Mouse (Mus musculus): Measurements from ENCODE around the gene Cd19. TPM values are rescaled to one million over a fixed set of nuclear protein-coding genes. Genes with fewer than 3 reads are reported as not detected.

Cd19 gene
- polyA plus RNA-seq (2015; fragmentation: Nextera tagmentation; extraction: Ambion mirVana), result 0.24 TPM in 1 of 2 replicates, not detected in the other

- Histone ChIP-seq H3K27ac (no peak within 1 kb of the TSS), H3K9me3 (no peaks in the 10 kb centered on the region), H3K4me1 (replicated peaks) (no peaks in the 10 kb centered on the region), H3K4me3 (replicated peaks) (no peak within 1 kb of the TSS), H3K4me2 (replicated peaks) (no peak within 1 kb of the TSS), H3K36me3 (no peaks in the 10 kb centered on the region), H3K9ac (no peak within 1 kb of the TSS), H3K27me3 (replicated peaks) (0 out of 2 replicates have a peak, but pooled peaks cover 5% of the 10 kb centered on the region)
- ATAC-seq, result no peak
- 85% methylated on average over 6 of the region's 6 CpGs for WGBS
Measured at GRCm38 (mm10) chr7:126414725-126415124, at the start of gene Cd19. Cd19 (minus strand) TSS chr7:126414889.

GRCm38 (mm10) chr7:126464121-126464520 lies 49.4 kb upstream of the Cd19 start:
- ATAC-seq, result no peak
- no peak overlapping the region for H3K27ac ChIP-seq
- peaks cover 21% of the 10 kb centered on the region for H3K36me3 ChIP-seq
- H3K9me3 ChIP-seq, result no peaks in the 10 kb centered on the region
- 55% methylated on average over 4 of the region's 4 CpGs for WGBS
- H3K4me3 ChIP-seq (replicated peaks), result no peak overlapping the region
- no peak overlapping the region for H3K9ac ChIP-seq
- no peaks in the 10 kb centered on the region for H3K27me3 ChIP-seq (replicated peaks)
- H3K4me2 ChIP-seq (replicated peaks), result no peak overlapping the region
- H3K4me1 ChIP-seq (replicated peaks), result peaks cover 12% of the 10 kb centered on the region; the same call in 1 of the 2 replicates

DNA sequence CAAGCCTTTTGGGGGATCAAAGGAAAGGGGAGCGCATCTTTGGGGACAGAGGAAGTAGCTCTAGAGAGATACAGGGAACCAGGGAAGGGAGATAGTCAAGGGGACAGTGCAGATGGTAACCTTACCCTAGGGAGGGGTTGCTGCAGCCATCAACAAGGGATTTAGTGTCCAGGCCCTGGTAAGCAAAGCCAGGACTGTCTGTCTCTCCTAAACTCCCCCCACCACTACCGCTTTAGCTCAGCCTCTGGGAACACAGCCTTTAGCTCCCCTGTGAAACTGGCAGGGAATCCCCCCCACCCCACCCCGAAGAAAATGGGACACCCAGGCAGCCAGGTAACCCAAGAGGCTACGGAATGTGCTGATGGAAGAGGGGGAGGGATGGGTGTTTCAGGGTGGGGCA lies 48.9 kb upstream of the Cd19 start:
- H3K4me3 ChIP-seq (replicated peaks), result no peak overlapping the region
- H3K27me3 ChIP-seq (replicated peaks), result no peaks in the 10 kb centered on the region
- H3K9me3 ChIP-seq, result no peaks in the 10 kb centered on the region
- 58% methylated on average over 4 of the region's 4 CpGs for WGBS
- H3K4me2 ChIP-seq (replicated peaks), result no peak overlapping the region
- H3K4me1 ChIP-seq (replicated peaks), result peaks cover 12% of the 10 kb centered on the region; the same call in 1 of the 2 replicates
- H3K27ac ChIP-seq, result no peak overlapping the region
- peaks cover 15% of the 10 kb centered on the region for H3K36me3 ChIP-seq
- no peak for ATAC-seq
- no peak overlapping the region for H3K9ac ChIP-seq

- Histone ChIP-seq H3K4me1 (replicated peaks) (peaks cover 15% of the 10 kb centered on the region; the same call in 1 of the 2 replicates), H3K36me3 (peaks cover 10% of the 10 kb centered on the region), H3K4me3 (replicated peaks) (no peak within 1 kb of the TSS), H3K4me2 (replicated peaks) (no peak within 1 kb of the TSS), H3K27ac (no peak within 1 kb of the TSS), H3K9me3 (no peaks in the 10 kb centered on the region), H3K27me3 (replicated peaks) (no peaks in the 10 kb centered on the region), H3K9ac (no peak within 1 kb of the TSS)
- 46% methylated on average over 5 of the region's 5 CpGs for WGBS
- no peak for ATAC-seq
Measured at GRCm38 (mm10) chr7:126463004-126463403, 48.3 kb upstream of the Cd19 start, which contains the start of gene Atp2a1. Atp2a1 (minus strand) TSS chr7:126463108.

DNA sequence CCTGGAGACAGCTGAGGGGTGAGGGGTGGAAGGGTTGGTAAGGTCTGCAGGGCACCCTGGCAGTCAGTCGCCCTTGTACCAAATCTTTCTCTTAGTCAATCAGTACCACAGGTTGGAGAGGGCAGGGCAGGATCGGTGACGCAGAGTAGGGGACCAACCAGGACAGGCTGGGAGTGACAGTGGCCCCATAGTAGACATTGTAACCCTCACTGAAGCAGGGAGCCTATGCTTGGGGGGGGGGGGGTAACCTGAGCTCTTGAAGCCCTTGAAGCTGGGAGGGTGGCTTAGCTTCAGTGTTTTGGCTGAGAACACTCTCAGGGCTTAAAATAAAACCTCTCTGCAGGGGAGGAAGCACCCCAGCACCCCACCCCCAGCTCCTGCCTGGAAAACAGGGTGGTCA lies 46.9 kb upstream of the Cd19 start:
- peaks cover 1% of the 10 kb centered on the region; the same call in 1 of the 2 replicates for H3K36me3 ChIP-seq
- H3K9ac ChIP-seq, result no peak overlapping the region
- H3K4me1 ChIP-seq (replicated peaks), result peaks cover 15% of the 10 kb centered on the region; the same call in 1 of the 2 replicates
- H3K27ac ChIP-seq, result no peak overlapping the region
- no peak overlapping the region for H3K4me2 ChIP-seq (replicated peaks)
- H3K4me3 ChIP-seq (replicated peaks), result no peak overlapping the region
- no peak for ATAC-seq
- no peaks in the 10 kb centered on the region for H3K9me3 ChIP-seq
- WGBS, result 87% methylated on average over 3 of the region's 3 CpGs
- H3K27me3 ChIP-seq (replicated peaks), result no peaks in the 10 kb centered on the region

- 47% methylated on average over 10 of the region's 10 CpGs for WGBS
- Histone ChIP-seq H3K4me2 (replicated peaks) (no peak overlapping the region), H3K36me3 (no peaks in the 10 kb centered on the region), H3K27me3 (replicated peaks) (no peaks in the 10 kb centered on the region), H3K4me1 (replicated peaks) (peaks cover 15% of the 10 kb centered on the region; the same call in 1 of the 2 replicates), H3K27ac (no peak overlapping the region), H3K4me3 (replicated peaks) (no peak overlapping the region), H3K9me3 (no peaks in the 10 kb centered on the region), H3K9ac (no peak overlapping the region)
- ATAC-seq, result no peak
Measured at GRCm38 (mm10) chr7:126460623-126461399, 46.1 kb upstream of the Cd19 start.

GRCm38 (mm10) chr7:126458844-126459618 lies 44.3 kb upstream of the Cd19 start:
- Histone ChIP-seq H3K4me1 (replicated peaks) (0 out of 2 replicates have a peak, but pooled peaks cover 5% of the 10 kb centered on the region), H3K4me2 (replicated peaks) (no peak overlapping the region), H3K27ac (no peak overlapping the region), H3K9ac (no peak overlapping the region), H3K36me3 (no peaks in the 10 kb centered on the region), H3K9me3 (no peaks in the 10 kb centered on the region), H3K27me3 (replicated peaks) (no peaks in the 10 kb centered on the region), H3K4me3 (replicated peaks) (no peak overlapping the region)
- no peak for ATAC-seq
- WGBS, result 84% methylated on average over 11 of the region's 11 CpGs

GRCm38 (mm10) chr7:126458225-126458624 lies 43.5 kb upstream of the Cd19 start:
- Histone ChIP-seq H3K27ac (no peak overlapping the region), H3K9ac (no peak overlapping the region)

GRCm38 (mm10) chr7:126456382-126457266 lies 41.9 kb upstream of the Cd19 start:
- H3K4me1 ChIP-seq (replicated peaks), result 0 out of 2 replicates have a peak, but pooled peaks cover 3% of the 10 kb centered on the region
- ATAC-seq, result no peak
- no peaks in the 10 kb centered on the region for H3K36me3 ChIP-seq
- H3K4me3 ChIP-seq (replicated peaks), result no peak overlapping the region
- WGBS, result 88% methylated on average over 17 of the region's 17 CpGs
- H3K9ac ChIP-seq, result no peak overlapping the region
- no peak overlapping the region for H3K4me2 ChIP-seq (replicated peaks)
- no peaks in the 10 kb centered on the region for H3K27me3 ChIP-seq (replicated peaks)
- no peaks in the 10 kb centered on the region for H3K9me3 ChIP-seq
- no peak overlapping the region for H3K27ac ChIP-seq

More at GRCm38 (mm10) chr7:126458225-126458624, 43.5 kb upstream of the Cd19 start:
- WGBS, result 81% methylated on average over 5 of the region's 5 CpGs
- no peak for ATAC-seq
- 0 out of 2 replicates have a peak, but pooled peaks cover 3% of the 10 kb centered on the region for H3K4me1 ChIP-seq (replicated peaks)
- no peak overlapping the region for H3K4me2 ChIP-seq (replicated peaks)
- no peaks in the 10 kb centered on the region for H3K36me3 ChIP-seq
- no peaks in the 10 kb centered on the region for H3K27me3 ChIP-seq (replicated peaks)
- no peak overlapping the region for H3K4me3 ChIP-seq (replicated peaks)
- no peaks in the 10 kb centered on the region for H3K9me3 ChIP-seq

- Histone ChIP-seq H3K9ac (no peak overlapping the region), H3K4me2 (replicated peaks) (no peak overlapping the region), H3K4me3 (replicated peaks) (no peak overlapping the region), H3K9me3 (no peaks in the 10 kb centered on the region), H3K36me3 (no peaks in the 10 kb centered on the region), H3K27me3 (replicated peaks) (no peaks in the 10 kb centered on the region), H3K27ac (no peak overlapping the region), H3K4me1 (replicated peaks) (0 out of 2 replicates have a peak, but pooled peaks cover 3% of the 10 kb centered on the region)
- ATAC-seq, result no peak
- WGBS, result 75% methylated on average over 2 of the region's 2 CpGs
Measured at GRCm38 (mm10) chr7:126455242-126455641, 40.6 kb upstream of the Cd19 start.

DNA sequence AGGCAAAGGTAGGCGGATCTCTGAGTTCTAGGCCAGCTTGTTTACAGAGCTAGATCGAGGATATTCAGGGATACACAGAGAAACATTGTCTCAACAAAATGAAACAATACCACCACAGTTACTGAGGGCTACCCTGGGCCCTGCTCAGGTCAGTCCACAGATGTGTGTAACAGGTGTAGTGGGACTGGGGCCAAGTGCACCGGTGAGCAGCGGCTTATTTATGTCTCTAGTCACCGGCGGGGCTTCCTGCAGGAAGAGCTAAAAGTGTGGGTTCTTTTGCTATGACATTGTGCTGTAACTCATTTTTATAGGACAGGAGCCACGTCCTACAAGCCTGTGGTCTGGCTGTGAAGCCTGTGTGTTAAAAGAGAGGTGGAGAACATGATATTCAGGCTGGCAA lies 39.2 kb upstream of the Cd19 start:
- no peaks in the 10 kb centered on the region for H3K9me3 ChIP-seq
- no peak for ATAC-seq
- H3K4me3 ChIP-seq (replicated peaks), result no peak overlapping the region
- no peak overlapping the region for H3K27ac ChIP-seq
- no peaks in the 10 kb centered on the region for H3K27me3 ChIP-seq (replicated peaks)
- no peak overlapping the region for H3K4me2 ChIP-seq (replicated peaks)
- H3K36me3 ChIP-seq, result no peaks in the 10 kb centered on the region
- 0 out of 2 replicates have a peak, but pooled peaks cover 3% of the 10 kb centered on the region for H3K4me1 ChIP-seq (replicated peaks)
- no peak overlapping the region for H3K9ac ChIP-seq
- 46% methylated on average over 7 of the region's 7 CpGs for WGBS
